Mouse (Mus musculus): ENCODE results near the gene Ccdc155. TPM values are rescaled to one million over a fixed set of nuclear protein-coding genes. Genes with fewer than 3 reads are reported as not detected.
A peak's percentile ranks its signal among the peaks of the same experiment; 100 is the strongest.

Ccdc155 gene
- total RNA-seq, 1 experiment, result 2.4 TPM

GRCm38 (mm10) chr7:45162996-45163615 lies 41.6 kb downstream of the Ccdc155 start:
- H3K27ac ChIP-seq (ENCODE audit: insufficient read depth, low read depth, low read length, poor library complexity, severe bottlenecking), result no peak overlapping the region
- no peak for TF ChIP-seq ZC3H11A (IDR thresholded peaks at IDR 0.05; ENCODE audit: borderline replicate concordance, low read depth, low read length)
- TF ChIP-seq ZNF384 (IDR thresholded peaks at IDR 0.05; ENCODE audit: low read depth, low read length), result no peak
- no peak for TF ChIP-seq CHD2 (IDR thresholded peaks at IDR 0.05; ENCODE audit: low read depth, low read length)
- TF ChIP-seq HCFC1 (IDR thresholded peaks at IDR 0.05; ENCODE audit: borderline replicate concordance, insufficient read depth, low read length), result no peak
- TF ChIP-seq MAFK (IDR thresholded peaks at IDR 0.05; ENCODE audit: insufficient read depth, low read depth, low read length), result no peak
- H3K4me1 ChIP-seq (ENCODE audit: control insufficient read depth in 2 of 2, insufficient read depth in 2 of 2, low read length in 2 of 2, poor library complexity in 1 of 2), result peaks cover 2 to 15% of the 10 kb centered on the region in 2 experiments; a peak in 2 of 4 replicates
- no peak for DNase-seq (ENCODE audit: low read depth, low spot score)
- no peaks in the 10 kb centered on the region for H3K9me3 ChIP-seq (ENCODE audit: control insufficient read depth, insufficient read depth, low read depth, low read length)
- H3K36me3 ChIP-seq (ENCODE audit: control insufficient read depth, insufficient read depth, low read length, poor library complexity, severe bottlenecking), result peaks cover 9% of the 10 kb centered on the region
- H3K9ac ChIP-seq (ENCODE audit: insufficient read depth, low read depth, low read length, poor library complexity, severe bottlenecking), result no peak overlapping the region
- in situ Hi-C loops (cut with MboI; ENCODE audit: low sequenced_read_pairs in 2 of 2, unreplicated experiment in 2 of 2), result no loop called here
- H3K4me3 ChIP-seq (ENCODE audit: insufficient read depth in 1 of 2, low read depth in 1 of 2, low read length in 2 of 2, poor library complexity in 1 of 2, severe bottlenecking in 1 of 2), result 0 out of 4 replicates have a peak overlapping the region, but pooled peaks of 1 of the 2 experiments have one; percentile 61

DNA sequence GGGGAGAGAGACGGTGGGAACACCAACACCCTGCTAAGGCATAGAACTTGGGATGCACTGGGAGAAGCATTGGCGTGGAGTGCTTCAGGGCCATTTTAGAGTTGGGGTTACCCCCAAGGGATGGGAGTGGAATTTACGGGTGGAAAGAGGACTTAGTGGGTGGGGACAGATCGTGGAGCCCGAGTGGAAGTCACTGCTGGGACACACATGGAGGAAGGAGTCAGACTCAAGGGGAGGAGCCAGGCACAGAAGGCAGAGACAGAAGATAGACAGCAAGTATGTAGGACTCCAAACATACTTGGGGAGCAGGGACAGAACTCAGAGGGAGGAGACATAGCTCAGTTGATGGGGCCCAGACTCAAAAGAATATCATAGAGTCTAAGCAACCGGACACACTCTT lies 42.1 kb downstream of the Ccdc155 start:
- Histone ChIP-seq H3K9ac (ENCODE audit: insufficient read depth, low read depth, low read length, poor library complexity, severe bottlenecking) (no peak overlapping the region), H3K9me3 (ENCODE audit: control insufficient read depth, insufficient read depth, low read depth, low read length) (no peaks in the 10 kb centered on the region), H3K4me1 (ENCODE audit: control insufficient read depth in 2 of 2, insufficient read depth in 2 of 2, low read length in 2 of 2, poor library complexity in 1 of 2) (peaks cover 2 to 10% of the 10 kb centered on the region in 2 experiments; a peak in 2 of 4 replicates), H3K36me3 (ENCODE audit: control insufficient read depth, insufficient read depth, low read length, poor library complexity, severe bottlenecking) (peaks cover 10% of the 10 kb centered on the region), H3K4me3 (ENCODE audit: insufficient read depth in 1 of 2, low read depth in 1 of 2, low read length in 2 of 2, poor library complexity in 1 of 2, severe bottlenecking in 1 of 2) (peak overlapping the region in 1 of 2 experiments; percentile 13; a peak in 1 of 4 replicates), H3K27ac (ENCODE audit: insufficient read depth, low read depth, low read length, poor library complexity, severe bottlenecking) (no peak overlapping the region)
- no peak for TF ChIP-seq ZNF384 (IDR thresholded peaks at IDR 0.05; ENCODE audit: low read depth, low read length)
- no peak for TF ChIP-seq CHD2 (IDR thresholded peaks at IDR 0.05; ENCODE audit: low read depth, low read length)
- TF ChIP-seq ZC3H11A (IDR thresholded peaks at IDR 0.05; ENCODE audit: borderline replicate concordance, low read depth, low read length), result no peak
- no peak for TF ChIP-seq HCFC1 (IDR thresholded peaks at IDR 0.05; ENCODE audit: borderline replicate concordance, insufficient read depth, low read length)
- no peak for TF ChIP-seq MAFK (IDR thresholded peaks at IDR 0.05; ENCODE audit: insufficient read depth, low read depth, low read length)
- in situ Hi-C loops (cut with MboI; ENCODE audit: low sequenced_read_pairs in 2 of 2, unreplicated experiment in 2 of 2), result no loop called here
- no peak for DNase-seq (ENCODE audit: low read depth, low spot score)

DNA sequence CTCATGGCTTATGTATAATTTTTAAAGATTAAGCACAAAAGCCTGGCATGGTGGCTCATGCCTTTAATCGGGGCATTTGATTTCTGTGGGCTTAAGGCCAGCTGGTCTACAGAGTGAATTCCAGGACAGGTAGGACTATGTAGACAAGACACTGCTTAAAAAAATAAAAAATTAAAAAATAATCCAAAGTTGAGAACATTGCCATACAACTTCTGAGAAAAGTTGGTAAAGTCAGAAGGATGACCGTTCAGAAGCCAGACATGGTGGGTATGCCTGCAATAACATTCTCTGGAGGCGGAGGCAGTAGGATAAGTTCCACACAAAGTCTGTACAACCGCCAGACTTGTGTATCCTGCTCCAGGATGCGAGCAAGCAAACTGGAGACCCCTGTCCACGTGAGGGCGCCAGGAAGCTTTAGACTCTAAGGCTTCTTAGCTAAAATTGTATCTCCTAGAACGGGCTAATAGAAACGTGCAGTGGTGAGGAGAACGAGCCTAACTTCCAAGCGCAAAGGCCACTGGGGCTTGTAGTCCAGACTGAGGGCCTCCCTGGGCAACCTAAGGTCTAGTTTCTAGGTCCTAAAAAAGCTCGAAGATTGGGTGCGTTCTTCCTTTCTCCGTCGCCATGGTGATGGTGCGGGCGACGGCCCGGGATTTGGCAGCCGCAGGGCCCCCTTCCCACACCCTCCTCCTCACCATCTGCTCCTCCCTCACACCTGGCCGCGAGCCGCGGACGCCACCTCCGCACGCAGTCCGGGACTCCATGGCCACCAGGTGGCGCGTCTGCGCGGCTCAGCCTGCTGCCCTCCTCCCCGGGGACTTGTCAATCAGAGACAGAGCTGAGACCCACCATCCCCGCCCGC lies 42.8 kb downstream of the Ccdc155 start:
- DNase-seq (ENCODE audit: low read depth, low spot score), result peak; percentile 85
- Histone ChIP-seq H3K36me3 (ENCODE audit: control insufficient read depth, insufficient read depth, low read length, poor library complexity, severe bottlenecking) (peaks cover 11% of the 10 kb centered on the region), H3K4me1 (ENCODE audit: control insufficient read depth in 2 of 2, insufficient read depth in 2 of 2, low read length in 2 of 2, poor library complexity in 1 of 2) (peaks cover 2 to 7% of the 10 kb centered on the region in 2 experiments; a peak in 1 of 4 replicates), H3K9ac (ENCODE audit: insufficient read depth, low read depth, low read length, poor library complexity, severe bottlenecking) (peak overlapping the region; percentile 36; the same call in 1 of the 2 replicates), H3K27ac (ENCODE audit: insufficient read depth, low read depth, low read length, poor library complexity, severe bottlenecking) (no peak overlapping the region), H3K9me3 (ENCODE audit: control insufficient read depth, insufficient read depth, low read depth, low read length) (no peaks in the 10 kb centered on the region), H3K4me3 (ENCODE audit: insufficient read depth in 1 of 2, low read depth in 1 of 2, low read length in 2 of 2, poor library complexity in 1 of 2, severe bottlenecking in 1 of 2) (peak overlapping the region; percentile 13 to 24; a peak in 3 of 4 replicates)
- in situ Hi-C loops (cut with MboI; ENCODE audit: low sequenced_read_pairs in 2 of 2, unreplicated experiment in 2 of 2), result no loop called here
- peak; percentile 90 for TF ChIP-seq HCFC1 (IDR thresholded peaks at IDR 0.05; ENCODE audit: borderline replicate concordance, insufficient read depth, low read length)
- TF ChIP-seq MAFK (IDR thresholded peaks at IDR 0.05; ENCODE audit: insufficient read depth, low read depth, low read length), result no peak
- TF ChIP-seq ZNF384 (IDR thresholded peaks at IDR 0.05; ENCODE audit: low read depth, low read length), result 0 out of 2 replicates have a peak, but pooled peaks have one; percentile 5

DNA sequence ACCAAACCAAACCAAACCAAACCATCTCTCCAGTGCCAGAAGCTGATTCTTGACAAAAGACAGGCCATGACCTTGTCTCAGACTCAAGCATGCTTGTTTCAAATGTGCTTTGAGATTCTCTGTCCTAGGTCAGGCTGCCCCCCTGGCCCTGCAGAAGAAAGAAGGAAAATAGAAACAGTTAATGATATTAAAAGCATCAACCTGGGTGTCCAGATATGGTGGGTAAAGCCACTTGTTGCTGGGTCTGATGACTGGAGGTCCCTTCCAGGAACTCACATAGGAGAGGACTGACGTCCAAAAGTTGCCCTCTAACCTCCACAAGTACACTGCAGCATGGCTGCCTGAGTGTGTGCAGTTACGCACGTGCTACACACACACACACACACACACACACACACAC lies 43.8 kb downstream of the Ccdc155 start:
- Histone ChIP-seq H3K4me3 (ENCODE audit: insufficient read depth in 1 of 2, low read depth in 1 of 2, low read length in 2 of 2, poor library complexity in 1 of 2, severe bottlenecking in 1 of 2) (no peak overlapping the region), H3K9ac (ENCODE audit: insufficient read depth, low read depth, low read length, poor library complexity, severe bottlenecking) (no peak overlapping the region), H3K4me1 (ENCODE audit: control insufficient read depth in 2 of 2, insufficient read depth in 2 of 2, low read length in 2 of 2, poor library complexity in 1 of 2) (peaks cover 2 to 4% of the 10 kb centered on the region in 2 experiments; a peak in 1 of 4 replicates), H3K9me3 (ENCODE audit: control insufficient read depth, insufficient read depth, low read depth, low read length) (no peaks in the 10 kb centered on the region), H3K27ac (ENCODE audit: insufficient read depth, low read depth, low read length, poor library complexity, severe bottlenecking) (no peak overlapping the region), H3K36me3 (ENCODE audit: control insufficient read depth, insufficient read depth, low read length, poor library complexity, severe bottlenecking) (peaks cover 11% of the 10 kb centered on the region)
- no peak for DNase-seq (ENCODE audit: low read depth, low spot score)
- in situ Hi-C loops (cut with MboI; ENCODE audit: low sequenced_read_pairs in 2 of 2, unreplicated experiment in 2 of 2), result no loop called here
- no peak for TF ChIP-seq CHD2 (IDR thresholded peaks at IDR 0.05; ENCODE audit: low read depth, low read length)
- no peak for TF ChIP-seq HCFC1 (IDR thresholded peaks at IDR 0.05; ENCODE audit: borderline replicate concordance, insufficient read depth, low read length)
- TF ChIP-seq ZC3H11A (IDR thresholded peaks at IDR 0.05; ENCODE audit: borderline replicate concordance, low read depth, low read length), result no peak
- no peak for TF ChIP-seq MAFK (IDR thresholded peaks at IDR 0.05; ENCODE audit: insufficient read depth, low read depth, low read length)
- no peak for TF ChIP-seq ZNF384 (IDR thresholded peaks at IDR 0.05; ENCODE audit: low read depth, low read length)

Data from ES-E14 (cell line).